Mouse (Mus musculus): Measurements from ENCODE around the gene Pigk.

Gene Pigk

GRCm38 (mm10) chr3:152856095-152856494 lies 142.2 kb downstream of the Pigk start:
- no peak for DNase-seq

- no peak for DNase-seq
Measured at GRCm38 (mm10) chr3:152861450-152861849, 147.6 kb downstream of the Pigk start.

- DNase-seq, result no peak
Measured at GRCm38 (mm10) chr3:152861978-152862377, 148.1 kb downstream of the Pigk start.

- DNase-seq, result no peak
Measured at GRCm38 (mm10) chr3:152866035-152866965, 152.4 kb downstream of the Pigk start.

GRCm38 (mm10) chr3:152867654-152868525 lies 154.0 kb downstream of the Pigk start:
- DNase-seq, result no peak

GRCm38 (mm10) chr3:152872054-152872453 lies 158.2 kb downstream of the Pigk start:
- DNase-seq, result no peak

GRCm38 (mm10) chr3:152872596-152872995 lies 158.7 kb downstream of the Pigk start:
- DNase-seq, result no peak

GRCm38 (mm10) chr3:152874431-152875355 lies 160.8 kb downstream of the Pigk start:
- no peak for DNase-seq

- no peak for DNase-seq
Measured at GRCm38 (mm10) chr3:152875723-152876290, 161.9 kb downstream of the Pigk start.

- no peak for DNase-seq
Measured at GRCm38 (mm10) chr3:152880121-152880835, 166.4 kb downstream of the Pigk start.

GRCm38 (mm10) chr3:152881706-152882105 lies 167.8 kb downstream of the Pigk start:
- DNase-seq, result no peak

GRCm38 (mm10) chr3:152883556-152883955 lies 169.7 kb downstream of the Pigk start:
- DNase-seq, result no peak

GRCm38 (mm10) chr3:152886749-152887148 lies 172.8 kb downstream of the Pigk start:
- DNase-seq, result no peak

- DNase-seq, result no peak
Measured at GRCm38 (mm10) chr3:152888116-152888515, 174.2 kb downstream of the Pigk start.

- DNase-seq, result no peak
Measured at GRCm38 (mm10) chr3:152894935-152895334, 181.0 kb downstream of the Pigk start.

GRCm38 (mm10) chr3:152896111-152896510 lies 182.2 kb downstream of the Pigk start:
- DNase-seq, result no peak

GRCm38 (mm10) chr3:152897196-152897595 lies 183.3 kb downstream of the Pigk start:
- DNase-seq, result no peak

- DNase-seq, result no peak
Measured at GRCm38 (mm10) chr3:152898906-152899305, 185.0 kb downstream of the Pigk start.

- no peak for DNase-seq
Measured at GRCm38 (mm10) chr3:152905026-152905425, 191.1 kb downstream of the Pigk start.

GRCm38 (mm10) chr3:152905800-152906199 lies 191.9 kb downstream of the Pigk start:
- DNase-seq, result no peak

GRCm38 (mm10) chr3:152907087-152907486 lies 193.2 kb downstream of the Pigk start:
- DNase-seq, result no peak
